Mouse (Mus musculus): ENCODE data around the gene Rbks. TPM values are rescaled to one million over a fixed set of nuclear protein-coding genes. Genes with fewer than 3 reads are reported as not detected.

The Rbks gene
- polyA plus RNA-seq, 2 experiments = 10.1 to 22.7 TPM

GRCm38 (mm10) chr5:31725885-31726284, 28.5 kb upstream of the Rbks start:
- Histone ChIP-seq H3K27ac (no peak overlapping the region), H3K36me3 (replicated peaks; ENCODE audit: control insufficient read depth, insufficient read depth, low read depth) (no peaks in the 10 kb centered on the region), H3K9ac (replicated peaks) (no peak overlapping the region), H3K4me3 (ENCODE audit: insufficient read depth in 1 of 2, low read depth in 2 of 2, low read length in 2 of 2) (no peak overlapping the region), H3K4me2 (ENCODE audit: low read depth) (no peak overlapping the region), H3K9me3 (ENCODE audit: control insufficient read depth, low read length) (no peaks in the 10 kb centered on the region), H3K4me1 (replicated peaks; ENCODE audit: control insufficient read depth in 2 of 2, insufficient read depth in 2 of 2, low read length in 1 of 2) (peaks cover 0 to 5% of the 10 kb centered on the region in 2 experiments; a peak in 1 of 4 replicates), H3K27me3 (ENCODE audit: control insufficient read depth, insufficient read depth, low read length) (no peaks in the 10 kb centered on the region)
- ATAC-seq (ENCODE audit: insufficient read depth) (no peak), DNase-seq (ENCODE audit: low read depth in 3 of 3, low spot score in 3 of 3) (no peak)
- 58% methylated on average over 2 of the region's 2 CpGs for WGBS (ENCODE audit: insufficient replicate concordance)
- TF ChIP-seq CTCF (IDR thresholded peaks at IDR 0.05; ENCODE audit: low read depth) = no peak
- no peak for TF ChIP-seq EP300 (IDR thresholded peaks at IDR 0.05; ENCODE audit: low read depth)

GRCm38 (mm10) chr5:31724519-31724918, 27.1 kb upstream of the Rbks start:
- Histone ChIP-seq H3K27me3 (ENCODE audit: control insufficient read depth, insufficient read depth, low read length) (no peaks in the 10 kb centered on the region), H3K9me3 (ENCODE audit: control insufficient read depth, low read length) (no peaks in the 10 kb centered on the region), H3K4me2 (ENCODE audit: low read depth) (no peak overlapping the region), H3K36me3 (replicated peaks; ENCODE audit: control insufficient read depth, insufficient read depth, low read depth) (no peaks in the 10 kb centered on the region), H3K9ac (replicated peaks) (no peak overlapping the region), H3K27ac (no peak overlapping the region), H3K4me3 (ENCODE audit: insufficient read depth in 1 of 2, low read depth in 2 of 2, low read length in 2 of 2) (no peak overlapping the region), H3K4me1 (replicated peaks; ENCODE audit: control insufficient read depth in 2 of 2, insufficient read depth in 2 of 2, low read length in 1 of 2) (peaks cover 0 to 5% of the 10 kb centered on the region in 2 experiments; a peak in 1 of 4 replicates)
- no peak for ATAC-seq (ENCODE audit: insufficient read depth)
- WGBS (ENCODE audit: insufficient replicate concordance) = 61% methylated on average over 6 of the region's 6 CpGs
- DNase-seq (ENCODE audit: low read depth in 3 of 3, low spot score in 3 of 3) = no peak
- TF ChIP-seq EP300 (IDR thresholded peaks at IDR 0.05; ENCODE audit: low read depth) (no peak), CTCF (IDR thresholded peaks at IDR 0.05; ENCODE audit: low read depth) (no peak)

GRCm38 (mm10) chr5:31715486-31716150, 18.2 kb upstream of the Rbks start:
- Histone ChIP-seq H3K4me2 (ENCODE audit: low read depth) (no peak overlapping the region), H3K27ac (no peak overlapping the region), H3K9me3 (ENCODE audit: control insufficient read depth, low read length) (no peaks in the 10 kb centered on the region), H3K4me3 (ENCODE audit: insufficient read depth in 1 of 2, low read depth in 2 of 2, low read length in 2 of 2) (no peak overlapping the region), H3K27me3 (ENCODE audit: control insufficient read depth, insufficient read depth, low read length) (no peaks in the 10 kb centered on the region), H3K36me3 (replicated peaks; ENCODE audit: control insufficient read depth, insufficient read depth, low read depth) (no peaks in the 10 kb centered on the region), H3K9ac (replicated peaks) (no peak overlapping the region), H3K4me1 (replicated peaks; ENCODE audit: control insufficient read depth in 2 of 2, insufficient read depth in 2 of 2, low read length in 1 of 2) (peaks cover 0 to 12% of the 10 kb centered on the region in 2 experiments; a peak in 3 of 4 replicates)
- TF ChIP-seq EP300 (IDR thresholded peaks at IDR 0.05; ENCODE audit: low read depth) = no peak
- no peak for TF ChIP-seq CTCF (IDR thresholded peaks at IDR 0.05; ENCODE audit: low read depth)
- DNase-seq (ENCODE audit: low read depth in 3 of 3, low spot score in 3 of 3) (no peak), ATAC-seq (ENCODE audit: insufficient read depth) (no peak)
- WGBS (ENCODE audit: insufficient replicate concordance) = 71% methylated on average over 4 of the region's 4 CpGs

GRCm38 (mm10) chr5:31713841-31714264, 16.4 kb upstream of the Rbks start:
- H3K9ac ChIP-seq (replicated peaks) = no peak overlapping the region
- ATAC-seq (ENCODE audit: insufficient read depth) = no peak
- H3K36me3 ChIP-seq (replicated peaks; ENCODE audit: control insufficient read depth, insufficient read depth, low read depth) = no peaks in the 10 kb centered on the region

GRCm38 (mm10) chr5:31713280-31713711, 15.9 kb upstream of the Rbks start:
- 30% methylated on average over 2 of the region's 2 CpGs for WGBS (ENCODE audit: insufficient replicate concordance)
- Histone ChIP-seq H3K9ac (replicated peaks) (no peak overlapping the region), H3K4me1 (replicated peaks; ENCODE audit: control insufficient read depth in 2 of 2, insufficient read depth in 2 of 2, low read length in 1 of 2) (peaks cover 0 to 12% of the 10 kb centered on the region in 2 experiments; a peak in 3 of 4 replicates), H3K9me3 (ENCODE audit: control insufficient read depth, low read length) (no peaks in the 10 kb centered on the region), H3K27me3 (ENCODE audit: control insufficient read depth, insufficient read depth, low read length) (no peaks in the 10 kb centered on the region), H3K36me3 (replicated peaks; ENCODE audit: control insufficient read depth, insufficient read depth, low read depth) (no peaks in the 10 kb centered on the region), H3K27ac (no peak overlapping the region), H3K4me2 (ENCODE audit: low read depth) (no peak overlapping the region), H3K4me3 (ENCODE audit: insufficient read depth in 1 of 2, low read depth in 2 of 2, low read length in 2 of 2) (no peak overlapping the region)
- no peak for TF ChIP-seq CTCF (IDR thresholded peaks at IDR 0.05; ENCODE audit: low read depth)
- TF ChIP-seq EP300 (IDR thresholded peaks at IDR 0.05; ENCODE audit: low read depth) = no peak
- DNase-seq (ENCODE audit: low read depth in 3 of 3, low spot score in 3 of 3) (no peak), ATAC-seq (ENCODE audit: insufficient read depth) (no peak)

More at GRCm38 (mm10) chr5:31713841-31714264, 16.4 kb upstream of the Rbks start:
- H3K27ac ChIP-seq = no peak overlapping the region
- H3K4me3 ChIP-seq (ENCODE audit: insufficient read depth in 1 of 2, low read depth in 2 of 2, low read length in 2 of 2) = no peak overlapping the region
- no peak for DNase-seq (ENCODE audit: low read depth in 3 of 3, low spot score in 3 of 3)
- no peaks in the 10 kb centered on the region for H3K9me3 ChIP-seq (ENCODE audit: control insufficient read depth, low read length)
- peaks cover 0 to 12% of the 10 kb centered on the region in 2 experiments; a peak in 3 of 4 replicates for H3K4me1 ChIP-seq (replicated peaks; ENCODE audit: control insufficient read depth in 2 of 2, insufficient read depth in 2 of 2, low read length in 1 of 2)
- no peak overlapping the region for H3K4me2 ChIP-seq (ENCODE audit: low read depth)
- 46% methylated on average over 5 of the region's 5 CpGs for WGBS (ENCODE audit: insufficient replicate concordance)
- TF ChIP-seq CTCF (IDR thresholded peaks at IDR 0.05; ENCODE audit: low read depth) = no peak
- TF ChIP-seq EP300 (IDR thresholded peaks at IDR 0.05; ENCODE audit: low read depth) = no peak
- no peaks in the 10 kb centered on the region for H3K27me3 ChIP-seq (ENCODE audit: control insufficient read depth, insufficient read depth, low read length)

Measured in liver, embryonic 14.5 days (tissue).